Mouse (Mus musculus): ENCODE results near the gene B4galnt4.

GRCm38 (mm10) chr7:141049326-141049725 lies 11.6 kb upstream of the B4galnt4 start:
- TF ChIP-seq CTCF (IDR thresholded peaks at IDR 0.05; ENCODE audit: low read depth, low read length), result no peak
- no peak for TF ChIP-seq POLR2A (IDR thresholded peaks at IDR 0.05; ENCODE audit: borderline replicate concordance, low read depth, low read length)
